Mouse (Mus musculus): Measurements from ENCODE around the gene Tut1. TPM values are rescaled to one million over a fixed set of nuclear protein-coding genes. Genes with fewer than 3 reads are reported as not detected.

Tut1 gene
- polyA plus RNA-seq, 1 experiment from 2014 or later: 23.7 TPM

- Histone ChIP-seq H3K9ac (ENCODE audit: low read depth, low read length) (peak overlapping the region; percentile 58), H3K27me3 (ENCODE audit: control insufficient read depth, insufficient read depth, low read length) (peaks cover 21% of the 10 kb centered on the region), H3K4me2 (replicated peaks; ENCODE audit: low read depth, low read length) (peak overlapping the region; percentile 94), H3K36me3 (ENCODE audit: control insufficient read depth, insufficient read depth, low read length) (no peaks in the 10 kb centered on the region), H3K27ac (ENCODE audit: low read depth, low read length) (no peak overlapping the region), H3K4me3 (ENCODE audit: low read depth, low read length) (peak overlapping the region; percentile 54), H3K4me1 (replicated peaks; ENCODE audit: control insufficient read depth, insufficient read depth, low read length) (peaks cover 13% of the 10 kb centered on the region), H3K9me3 (ENCODE audit: control insufficient read depth, low read length) (no peaks in the 10 kb centered on the region)
- DNase-seq (ENCODE audit: low spot score) (peak; percentile 69), ATAC-seq (ENCODE audit: low FRiP score) (peak; percentile 67)
- WGBS: under 1% methylated on average over 51 of the region's 53 CpGs
Observed at GRCm38 (mm10) chr19:8989567-8990431, 36.2 kb downstream of the Tut1 start.

- Histone ChIP-seq H3K9ac (ENCODE audit: low read depth, low read length) (peak overlapping the region; percentile 34; the same call in 1 of the 2 replicates), H3K4me2 (replicated peaks; ENCODE audit: low read depth, low read length) (peak overlapping the region; percentile 94), H3K9me3 (ENCODE audit: control insufficient read depth, low read length) (no peaks in the 10 kb centered on the region), H3K27ac (ENCODE audit: low read depth, low read length) (no peak overlapping the region), H3K4me1 (replicated peaks; ENCODE audit: control insufficient read depth, insufficient read depth, low read length) (peaks cover 13% of the 10 kb centered on the region), H3K36me3 (ENCODE audit: control insufficient read depth, insufficient read depth, low read length) (no peaks in the 10 kb centered on the region), H3K27me3 (ENCODE audit: control insufficient read depth, insufficient read depth, low read length) (peaks cover 21% of the 10 kb centered on the region), H3K4me3 (ENCODE audit: low read depth, low read length) (peak overlapping the region; percentile 54)
- WGBS: 17% methylated on average over 15 of the region's 15 CpGs
- no peak for DNase-seq (ENCODE audit: low spot score)
- peak; percentile 58 for ATAC-seq (ENCODE audit: low FRiP score)
Observed at GRCm38 (mm10) chr19:8990432-8991102, 36.9 kb downstream of the Tut1 start.

DNA sequence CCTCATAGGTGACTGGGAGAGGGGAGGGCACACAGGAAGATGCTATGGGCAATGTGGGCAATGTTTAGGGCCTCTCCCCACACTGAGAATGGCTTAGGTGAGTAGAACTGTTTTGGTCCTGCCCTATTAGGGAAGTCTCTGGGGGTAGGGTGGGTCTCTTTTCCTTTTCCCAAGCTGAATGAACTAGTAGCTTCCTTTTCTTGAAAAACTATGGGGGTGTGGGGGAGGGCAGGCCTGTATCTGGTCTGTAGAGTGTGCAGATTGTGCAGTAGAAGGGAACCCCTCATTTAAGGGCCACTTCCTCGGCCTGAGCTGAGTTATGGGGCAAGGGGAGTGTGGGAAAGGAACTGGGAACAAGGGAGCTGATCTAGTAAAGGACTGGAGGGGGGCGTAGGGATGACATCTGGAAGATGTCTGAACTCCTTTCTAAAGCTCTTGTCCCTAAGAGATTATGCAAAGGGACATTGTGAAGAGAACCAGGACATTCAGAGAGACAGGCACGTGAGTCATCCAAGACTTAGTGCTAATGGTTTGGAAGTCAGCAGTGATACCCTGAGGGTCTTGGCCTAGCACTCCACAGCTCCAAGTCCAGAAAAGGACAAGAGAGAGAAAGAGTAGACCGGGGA, 37.7 kb downstream of the Tut1 start:
- ATAC-seq (ENCODE audit: low FRiP score) (no peak), DNase-seq (ENCODE audit: low spot score) (no peak)
- Histone ChIP-seq H3K4me1 (replicated peaks; ENCODE audit: control insufficient read depth, insufficient read depth, low read length) (peaks cover 13% of the 10 kb centered on the region), H3K36me3 (ENCODE audit: control insufficient read depth, insufficient read depth, low read length) (no peaks in the 10 kb centered on the region), H3K9ac (ENCODE audit: low read depth, low read length) (no peak overlapping the region), H3K27ac (ENCODE audit: low read depth, low read length) (no peak overlapping the region), H3K27me3 (ENCODE audit: control insufficient read depth, insufficient read depth, low read length) (peaks cover 21% of the 10 kb centered on the region), H3K4me2 (replicated peaks; ENCODE audit: low read depth, low read length) (no peak overlapping the region), H3K4me3 (ENCODE audit: low read depth, low read length) (no peak overlapping the region), H3K9me3 (ENCODE audit: control insufficient read depth, low read length) (no peaks in the 10 kb centered on the region)
- 71% methylated on average over 4 of the region's 4 CpGs for WGBS

DNA sequence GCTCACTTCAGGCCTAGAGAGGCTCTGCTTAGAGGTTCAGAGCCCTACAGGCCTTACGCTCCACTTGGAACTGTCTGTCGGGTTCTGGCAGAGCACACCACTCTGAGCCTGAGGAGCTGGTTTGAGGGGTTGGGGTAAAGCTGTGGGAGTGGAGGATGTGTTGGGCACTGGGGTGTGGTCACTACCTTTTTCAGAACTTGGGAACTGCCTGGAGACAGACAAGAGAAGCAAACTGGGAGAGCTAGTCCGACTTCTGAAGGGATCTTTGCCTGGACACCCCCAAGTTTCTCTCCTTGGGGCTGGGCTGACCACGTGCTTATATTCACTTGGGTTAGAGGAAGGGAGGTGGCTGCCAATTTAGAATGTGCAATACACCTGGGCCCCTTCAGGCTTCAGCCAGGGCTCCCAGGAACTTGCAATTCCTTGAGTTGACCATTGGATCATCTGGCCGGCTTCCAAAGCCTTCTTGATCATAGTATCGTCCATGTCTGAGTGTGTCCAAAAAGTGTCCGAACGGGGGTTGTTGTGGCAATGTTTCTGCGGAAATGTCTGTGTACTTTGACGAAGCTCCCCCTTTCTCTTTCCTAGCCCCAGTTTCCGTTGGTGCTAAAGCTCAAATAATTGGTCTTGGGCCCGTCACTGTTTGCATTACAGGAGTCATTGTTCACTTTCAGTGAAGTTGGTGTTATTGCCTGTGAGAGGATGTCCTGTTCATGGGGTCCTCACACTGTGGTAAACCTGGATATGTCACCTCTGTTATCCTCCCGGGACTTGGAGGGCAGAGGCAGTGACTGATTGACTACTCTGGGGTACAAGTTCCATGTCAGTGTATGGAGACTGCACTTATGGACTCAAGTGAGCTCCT, 38.5 kb downstream of the Tut1 start:
- no peak overlapping the region for H3K9ac ChIP-seq (ENCODE audit: low read depth, low read length)
- peaks cover 13% of the 10 kb centered on the region for H3K4me1 ChIP-seq (replicated peaks; ENCODE audit: control insufficient read depth, insufficient read depth, low read length)
- H3K27me3 ChIP-seq (ENCODE audit: control insufficient read depth, insufficient read depth, low read length): peaks cover 21% of the 10 kb centered on the region
- no peaks in the 10 kb centered on the region for H3K36me3 ChIP-seq (ENCODE audit: control insufficient read depth, insufficient read depth, low read length)
- H3K4me2 ChIP-seq (replicated peaks; ENCODE audit: low read depth, low read length): no peak overlapping the region
- no peak overlapping the region for H3K4me3 ChIP-seq (ENCODE audit: low read depth, low read length)
- H3K27ac ChIP-seq (ENCODE audit: low read depth, low read length): no peak overlapping the region
- no peak for DNase-seq (ENCODE audit: low spot score)
- no peaks in the 10 kb centered on the region for H3K9me3 ChIP-seq (ENCODE audit: control insufficient read depth, low read length)
- WGBS: 79% methylated on average over 13 of the region's 13 CpGs
- no peak for ATAC-seq (ENCODE audit: low FRiP score)

DNA sequence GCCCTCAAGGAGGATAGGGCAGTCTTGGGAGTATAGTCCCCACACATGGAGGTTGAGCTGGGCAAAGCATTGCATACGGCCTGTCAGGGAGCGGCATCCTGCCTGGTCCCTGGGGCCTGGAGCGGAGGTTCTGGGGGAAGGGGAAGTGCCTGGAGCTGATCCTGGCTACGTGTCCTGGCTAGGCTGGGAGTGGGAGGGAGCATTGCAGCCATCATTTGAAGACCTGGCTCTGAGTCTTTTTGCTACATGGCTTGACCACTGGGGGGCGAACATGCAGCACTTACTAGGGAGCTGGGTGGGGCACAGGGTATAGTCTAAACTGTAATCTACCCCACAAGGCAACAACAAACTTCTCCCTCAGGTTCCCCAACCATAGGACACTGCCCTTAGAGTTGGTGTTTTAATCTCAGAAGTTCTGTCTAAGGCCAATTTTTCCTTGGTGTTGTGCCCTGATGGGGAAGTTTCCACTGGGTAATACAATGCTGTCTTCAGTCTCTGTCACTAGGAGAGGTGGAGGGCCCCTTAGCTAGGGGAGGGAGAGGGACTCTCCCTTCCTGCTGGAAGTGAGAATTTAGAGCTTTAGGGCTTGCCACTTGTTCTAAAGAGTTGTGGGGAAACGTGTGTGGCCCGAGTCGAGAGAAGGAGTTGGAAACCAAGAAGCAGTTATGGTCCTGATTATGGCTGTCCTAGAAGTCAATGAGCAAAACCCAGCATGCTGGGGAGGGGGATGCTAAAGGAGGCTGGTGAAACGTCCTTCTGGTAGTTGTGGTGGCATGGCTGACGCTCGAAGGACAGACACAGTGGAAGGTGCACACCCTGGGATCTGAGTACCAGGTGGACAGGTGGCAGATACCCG, 39.4 kb downstream of the Tut1 start:
- Histone ChIP-seq H3K4me3 (ENCODE audit: low read depth, low read length) (no peak overlapping the region), H3K27ac (ENCODE audit: low read depth, low read length) (no peak overlapping the region), H3K4me2 (replicated peaks; ENCODE audit: low read depth, low read length) (no peak overlapping the region), H3K36me3 (ENCODE audit: control insufficient read depth, insufficient read depth, low read length) (no peaks in the 10 kb centered on the region), H3K4me1 (replicated peaks; ENCODE audit: control insufficient read depth, insufficient read depth, low read length) (peaks cover 13% of the 10 kb centered on the region), H3K9me3 (ENCODE audit: control insufficient read depth, low read length) (no peaks in the 10 kb centered on the region), H3K27me3 (ENCODE audit: control insufficient read depth, insufficient read depth, low read length) (peaks cover 19% of the 10 kb centered on the region), H3K9ac (ENCODE audit: low read depth, low read length) (no peak overlapping the region)
- DNase-seq (ENCODE audit: low spot score): peak; percentile 71
- 33% methylated on average over 12 of the region's 12 CpGs for WGBS
- no peak for ATAC-seq (ENCODE audit: low FRiP score)

DNA sequence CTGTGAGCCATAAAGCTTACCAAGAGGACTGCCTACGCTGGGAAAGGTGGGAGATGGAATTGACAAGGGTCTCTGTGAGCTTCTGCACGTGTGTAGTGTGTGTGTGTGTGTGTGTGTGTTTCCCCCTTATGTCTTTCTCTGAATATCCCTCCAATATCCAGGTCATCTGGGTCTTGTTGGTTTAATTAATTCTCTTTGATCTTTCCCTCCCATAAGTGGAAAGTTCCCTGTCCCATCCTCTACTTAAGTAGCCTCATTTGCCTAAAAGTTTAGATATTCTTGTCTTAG, 39.9 kb downstream of the Tut1 start:
- H3K27me3 ChIP-seq (ENCODE audit: control insufficient read depth, insufficient read depth, low read length): peaks cover 13% of the 10 kb centered on the region
- DNase-seq (ENCODE audit: low spot score): no peak
- ATAC-seq (ENCODE audit: low FRiP score): no peak
- no peaks in the 10 kb centered on the region for H3K9me3 ChIP-seq (ENCODE audit: control insufficient read depth, low read length)
- H3K36me3 ChIP-seq (ENCODE audit: control insufficient read depth, insufficient read depth, low read length): no peaks in the 10 kb centered on the region
- no peak overlapping the region for H3K9ac ChIP-seq (ENCODE audit: low read depth, low read length)
- peaks cover 12% of the 10 kb centered on the region for H3K4me1 ChIP-seq (replicated peaks; ENCODE audit: control insufficient read depth, insufficient read depth, low read length)
- H3K27ac ChIP-seq (ENCODE audit: low read depth, low read length): no peak overlapping the region
- 61% methylated on average over 2 of the region's 2 CpGs for WGBS
- H3K4me2 ChIP-seq (replicated peaks; ENCODE audit: low read depth, low read length): no peak overlapping the region
- H3K4me3 ChIP-seq (ENCODE audit: low read depth, low read length): no peak overlapping the region

DNA sequence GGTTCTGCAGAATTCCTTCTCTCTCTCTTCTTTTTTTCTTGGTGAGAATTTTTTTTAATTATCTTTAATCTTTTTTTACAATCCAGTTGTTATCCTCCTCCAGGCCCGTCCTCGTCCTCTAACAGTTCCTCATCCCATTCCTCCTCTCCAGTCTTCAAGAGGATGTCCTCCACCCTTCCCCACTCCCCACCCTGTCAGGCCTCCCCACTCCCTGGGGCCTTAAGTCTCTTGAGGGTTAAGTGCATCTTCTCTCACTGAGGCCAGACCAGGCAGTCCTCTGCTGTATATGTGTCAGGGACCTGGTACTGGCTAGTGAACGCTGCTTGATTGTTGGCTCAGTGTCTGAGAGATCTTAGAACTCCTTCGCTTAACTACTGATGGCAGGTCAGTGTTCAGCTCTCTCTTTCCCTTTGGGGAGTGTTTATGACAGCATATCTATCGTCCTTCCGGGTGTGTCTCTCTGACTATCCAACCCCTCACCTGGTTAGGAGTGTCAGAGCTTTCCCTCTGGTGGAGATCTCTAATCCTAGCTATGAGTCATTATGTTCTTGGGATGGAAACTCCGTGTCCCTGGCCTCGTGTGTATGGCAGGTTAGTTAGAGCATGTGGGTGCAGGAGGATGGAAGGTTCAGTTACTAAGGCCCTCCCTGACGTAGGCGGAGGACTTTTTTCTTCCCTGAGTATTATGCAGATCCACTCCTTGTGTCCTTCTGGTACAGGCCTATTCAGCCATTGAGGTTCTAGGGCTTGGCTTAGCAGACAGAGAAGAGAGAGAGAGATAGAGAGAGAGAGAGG, 41.4 kb downstream of the Tut1 start:
- no peak overlapping the region for H3K4me2 ChIP-seq (replicated peaks; ENCODE audit: low read depth, low read length)
- DNase-seq (ENCODE audit: low spot score) (no peak), ATAC-seq (ENCODE audit: low FRiP score) (no peak)
- no peaks in the 10 kb centered on the region for H3K36me3 ChIP-seq (ENCODE audit: control insufficient read depth, insufficient read depth, low read length)
- no peak overlapping the region for H3K4me3 ChIP-seq (ENCODE audit: low read depth, low read length)
- 79% methylated on average over 10 of the region's 10 CpGs for whole genome bisulfite sequencing
- peaks cover 4% of the 10 kb centered on the region; the same call in 1 of the 2 replicates for H3K27me3 ChIP-seq (ENCODE audit: control insufficient read depth, insufficient read depth, low read length)
- H3K27ac ChIP-seq (ENCODE audit: low read depth, low read length): no peak overlapping the region
- H3K9me3 ChIP-seq (ENCODE audit: control insufficient read depth, low read length): no peaks in the 10 kb centered on the region
- no peak overlapping the region for H3K9ac ChIP-seq (ENCODE audit: low read depth, low read length)
- H3K4me1 ChIP-seq (replicated peaks; ENCODE audit: control insufficient read depth, insufficient read depth, low read length): peaks cover 5% of the 10 kb centered on the region

Data from hindbrain, embryonic 11.5 days (tissue).